Mouse (Mus musculus) spleen, adult 2 months (tissue): ENCODE measurements around the gene Psapl1. TPM values are rescaled to one million over a fixed set of nuclear protein-coding genes. Genes with fewer than 3 reads are reported as not detected.

ENCODE experiments used
- DNase-seq, 2 experiments: peaks; one replicate each; pipeline versions ENCODE4 v3.0.0 to v3.0.0-alpha.2; 2012 to 2021; ENCODE audit warnings: low spot score in 2 of 2, low read depth in 1 of 2
- H3K27ac ChIP-seq: fragments of 200-500 bp; 2 replicates; pipeline ENCODE4 v1.5.1; 2012; ENCODE audit warnings: low read length, inconsistent platforms; ENCODE audit not compliant: insufficient read depth
- H3K27me3 ChIP-seq: fragments of 200-500 bp; 2 replicates; pipeline ENCODE4 v1.6.1; 2012; ENCODE audit warnings: mild to moderate bottlenecking, moderate library complexity, low read length, inconsistent platforms; ENCODE audit not compliant: control insufficient read depth, insufficient read depth
- H3K36me3 ChIP-seq: fragments of 200-500 bp; 2 replicates; pipeline ENCODE4 v1.6.1; 2012; ENCODE audit warnings: mild to moderate bottlenecking, low read length, inconsistent platforms; ENCODE audit not compliant: control insufficient read depth, insufficient read depth
- H3K4me1 ChIP-seq: fragments of 200-500 bp; 2 replicates; pipeline ENCODE4 v1.6.1; 2011; ENCODE audit warnings: inconsistent platforms; ENCODE audit not compliant: control insufficient read depth, insufficient read depth, insufficient read length
- H3K4me3 ChIP-seq: fragments of 200-500 bp; 2 replicates; pipeline ENCODE4 v1.5.1; 2011; ENCODE audit warnings: mild to moderate bottlenecking, inconsistent platforms; ENCODE audit not compliant: insufficient read depth, insufficient read length; ENCODE audit errors: extremely low read depth
- CTCF ChIP-seq: fragments of 200-500 bp; IDR thresholded peaks from 2 replicates; pipeline ENCODE4 v1.5.1; 2011; ENCODE audit warnings: mild to moderate bottlenecking, inconsistent platforms; ENCODE audit not compliant: insufficient read depth, insufficient read length, insufficient replicate concordance; ENCODE audit errors: extremely low read depth
- POLR2A ChIP-seq: fragments of 200-500 bp; IDR thresholded peaks from 2 replicates; pipeline ENCODE4 v1.6.1; 2011; ENCODE audit warnings: low read depth, low read length, inconsistent platforms
- WGBS: fragments of 180-500 bp; shearing (Covaris S2); methylation state at CpG from one replicate; pipeline ENCODE4 v1.1.7; 2018; 5-methylcytosine and 5-hydroxymethylcytosine counted together
- polyA plus RNA-seq: library from polyadenylated mRNA; depleted of rRNA; stranded (reverse); fragments of >200 nt; gene quantifications from 2 replicates; pipeline ENCODE4 v1.2.3, GENCODE M21; 2012

The Psapl1 gene
- polyA plus RNA-seq, 1 experiment = not detected

DNA sequence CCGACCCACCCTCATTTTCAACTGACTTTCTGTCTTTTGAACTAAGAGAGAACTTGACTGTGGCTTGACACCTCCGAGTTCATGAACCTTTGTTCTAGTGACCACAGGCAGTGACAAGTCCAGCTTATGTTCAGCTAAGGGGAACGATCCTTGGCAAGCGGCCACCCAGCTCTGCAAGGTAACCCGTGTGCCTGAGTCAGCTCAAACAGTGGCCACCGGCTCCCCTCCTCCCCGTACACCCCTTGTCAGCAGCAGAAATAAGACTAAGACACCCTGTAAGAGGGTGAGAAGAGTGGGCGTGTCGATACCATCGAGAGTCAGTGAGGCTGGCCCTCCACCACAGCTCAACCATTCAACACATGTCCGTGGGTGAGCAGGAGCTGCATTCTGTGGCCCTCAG lies 27.4 kb upstream of the Psapl1 start:
- no peaks in the 10 kb centered on the region for H3K36me3 ChIP-seq
- TF ChIP-seq POLR2A (no peak), CTCF (no peak)
- H3K27me3 ChIP-seq = no peaks in the 10 kb centered on the region
- DNase-seq = no peak
- H3K27ac ChIP-seq = no peak overlapping the region
- 73% methylated on average over 11 of the region's 11 CpGs for WGBS
- H3K4me3 ChIP-seq = no peak overlapping the region
- H3K4me1 ChIP-seq = no peaks in the 10 kb centered on the region; the same call in 1 of the 2 replicates

DNA sequence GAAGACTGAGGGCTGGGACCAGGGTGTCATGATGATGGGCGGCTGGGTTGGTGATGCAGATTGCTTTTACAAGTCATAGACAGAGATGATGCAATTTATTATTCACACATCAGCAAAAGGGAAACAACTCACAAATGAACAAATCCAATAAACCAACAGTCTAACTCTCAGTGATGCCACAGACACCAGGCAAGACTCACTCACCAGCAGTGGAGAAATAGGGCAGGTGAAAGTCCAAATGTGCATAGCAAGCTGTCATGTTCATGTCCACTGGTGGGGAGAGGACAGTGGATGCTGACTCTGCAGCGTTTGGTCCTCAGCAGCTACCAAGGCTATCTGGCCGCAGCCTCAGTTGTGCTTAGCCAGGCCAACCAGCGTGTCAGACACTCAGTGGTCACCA lies 26.9 kb upstream of the Psapl1 start:
- WGBS = 84% methylated on average over 4 of the region's 4 CpGs
- DNase-seq = no peak

DNA sequence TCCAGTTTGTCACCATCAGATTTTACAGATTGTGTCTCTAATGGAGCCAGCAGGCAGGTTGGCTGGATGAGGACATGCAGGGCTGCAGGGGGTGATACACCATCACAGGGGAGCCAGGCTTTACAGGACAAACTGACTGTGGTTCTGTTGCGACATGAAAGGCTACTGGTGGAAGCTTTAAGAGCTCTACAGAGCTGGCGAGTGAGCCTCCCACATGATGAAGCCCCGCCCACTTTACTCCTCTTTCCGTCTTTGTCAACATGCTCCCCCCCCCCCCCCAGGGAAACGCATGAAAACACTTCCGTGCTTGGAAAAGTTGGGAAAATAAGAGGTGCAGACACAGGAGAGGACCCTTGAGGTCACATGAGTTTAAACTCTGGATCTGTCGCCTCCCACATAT lies 25.6 kb upstream of the Psapl1 start:
- H3K4me3 ChIP-seq = no peak overlapping the region
- H3K27ac ChIP-seq = no peak overlapping the region
- TF ChIP-seq POLR2A (no peak), CTCF (no peak)
- no peak for DNase-seq
- H3K27me3 ChIP-seq = no peaks in the 10 kb centered on the region
- no peaks in the 10 kb centered on the region for H3K36me3 ChIP-seq
- WGBS = 75% methylated on average over 7 of the region's 7 CpGs
- no peaks in the 10 kb centered on the region; the same call in 1 of the 2 replicates for H3K4me1 ChIP-seq

More for the DNA sequence above, 26.9 kb upstream of the Psapl1 start:
- no peak overlapping the region for H3K4me3 ChIP-seq
- H3K27ac ChIP-seq = no peak overlapping the region
- no peaks in the 10 kb centered on the region for H3K36me3 ChIP-seq
- no peaks in the 10 kb centered on the region; the same call in 1 of the 2 replicates for H3K4me1 ChIP-seq
- no peaks in the 10 kb centered on the region for H3K27me3 ChIP-seq
- TF ChIP-seq POLR2A (no peak), CTCF (no peak)

DNA sequence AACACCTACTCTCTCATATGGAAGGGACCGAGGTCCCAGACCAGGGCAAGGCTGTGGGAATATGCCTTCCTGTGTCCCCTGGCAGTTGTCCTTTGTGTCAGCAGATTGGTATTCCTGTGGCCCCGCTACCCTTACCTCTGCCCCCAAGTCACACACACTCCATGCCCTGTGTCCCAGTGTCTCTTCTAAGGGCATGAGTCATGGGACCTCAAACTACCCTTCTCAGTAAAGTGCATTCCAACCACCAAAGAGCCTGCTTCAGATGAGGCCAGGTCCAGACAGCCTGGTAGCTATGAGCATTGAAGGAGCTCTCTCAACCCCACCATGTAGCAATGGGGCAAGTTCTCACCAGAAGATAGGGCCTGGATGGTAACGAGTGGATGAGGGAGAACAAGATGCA lies 25.0 kb upstream of the Psapl1 start:
- Histone ChIP-seq H3K27ac (no peak overlapping the region), H3K27me3 (no peaks in the 10 kb centered on the region), H3K36me3 (no peaks in the 10 kb centered on the region), H3K4me3 (no peak overlapping the region), H3K4me1 (no peaks in the 10 kb centered on the region; the same call in 1 of the 2 replicates)
- 90% methylated on average over 3 of the region's 3 CpGs for WGBS
- no peak for DNase-seq
- TF ChIP-seq CTCF (no peak), POLR2A (no peak)

DNA sequence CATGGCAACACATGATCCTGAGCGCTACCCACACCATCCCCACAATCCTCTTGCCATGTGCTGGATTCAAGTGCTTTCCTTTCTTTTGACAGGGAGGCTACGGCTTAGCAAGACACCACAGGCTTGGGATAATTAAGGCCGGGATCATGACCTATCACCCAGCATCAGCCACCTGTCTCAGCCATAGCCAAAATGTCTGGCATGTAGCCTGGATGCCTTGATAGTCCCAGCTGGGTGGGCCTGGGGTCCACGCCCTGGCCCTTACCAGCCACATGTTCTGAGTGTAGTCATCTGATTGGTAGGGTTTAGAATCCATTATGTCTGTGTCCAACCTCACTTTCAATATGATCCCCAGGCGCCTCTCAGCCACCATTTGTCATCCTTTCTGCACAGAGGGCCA lies 24.1 kb upstream of the Psapl1 start:
- TF ChIP-seq POLR2A = no peak
- no peak for TF ChIP-seq CTCF
- whole genome bisulfite sequencing = 90% methylated on average over 5 of the region's 5 CpGs
- no peak for DNase-seq
- no peaks in the 10 kb centered on the region for H3K27me3 ChIP-seq
- no peaks in the 10 kb centered on the region; the same call in 1 of the 2 replicates for H3K4me1 ChIP-seq
- no peak overlapping the region for H3K4me3 ChIP-seq
- H3K36me3 ChIP-seq = no peaks in the 10 kb centered on the region
- H3K27ac ChIP-seq = no peak overlapping the region

DNA sequence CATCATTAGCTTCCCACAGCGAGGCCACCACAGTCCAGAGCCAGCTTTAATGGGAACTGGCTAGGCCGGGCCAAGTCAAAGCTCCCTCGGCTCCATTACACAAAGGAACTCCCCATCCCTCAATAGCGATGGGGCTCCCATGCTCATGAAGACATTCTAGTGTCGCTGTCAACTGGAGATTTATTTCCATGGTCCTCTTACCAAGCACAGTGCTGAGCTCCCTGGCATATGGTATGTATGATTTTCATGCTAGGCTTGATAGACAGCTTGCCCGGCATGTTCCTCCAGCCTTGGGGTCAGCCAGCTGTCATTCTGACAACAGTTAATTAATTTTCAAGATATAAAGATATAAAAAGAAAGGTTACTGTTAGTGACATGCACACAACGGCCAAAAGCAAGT lies 21.5 kb upstream of the Psapl1 start:
- TF ChIP-seq POLR2A (no peak), CTCF (no peak)
- no peak for DNase-seq
- 91% methylated on average over 7 of the region's 7 CpGs for WGBS
- Histone ChIP-seq H3K27ac (no peak overlapping the region), H3K4me3 (no peak overlapping the region), H3K27me3 (no peaks in the 10 kb centered on the region), H3K4me1 (no peaks in the 10 kb centered on the region; the same call in 1 of the 2 replicates), H3K36me3 (no peaks in the 10 kb centered on the region)

DNA sequence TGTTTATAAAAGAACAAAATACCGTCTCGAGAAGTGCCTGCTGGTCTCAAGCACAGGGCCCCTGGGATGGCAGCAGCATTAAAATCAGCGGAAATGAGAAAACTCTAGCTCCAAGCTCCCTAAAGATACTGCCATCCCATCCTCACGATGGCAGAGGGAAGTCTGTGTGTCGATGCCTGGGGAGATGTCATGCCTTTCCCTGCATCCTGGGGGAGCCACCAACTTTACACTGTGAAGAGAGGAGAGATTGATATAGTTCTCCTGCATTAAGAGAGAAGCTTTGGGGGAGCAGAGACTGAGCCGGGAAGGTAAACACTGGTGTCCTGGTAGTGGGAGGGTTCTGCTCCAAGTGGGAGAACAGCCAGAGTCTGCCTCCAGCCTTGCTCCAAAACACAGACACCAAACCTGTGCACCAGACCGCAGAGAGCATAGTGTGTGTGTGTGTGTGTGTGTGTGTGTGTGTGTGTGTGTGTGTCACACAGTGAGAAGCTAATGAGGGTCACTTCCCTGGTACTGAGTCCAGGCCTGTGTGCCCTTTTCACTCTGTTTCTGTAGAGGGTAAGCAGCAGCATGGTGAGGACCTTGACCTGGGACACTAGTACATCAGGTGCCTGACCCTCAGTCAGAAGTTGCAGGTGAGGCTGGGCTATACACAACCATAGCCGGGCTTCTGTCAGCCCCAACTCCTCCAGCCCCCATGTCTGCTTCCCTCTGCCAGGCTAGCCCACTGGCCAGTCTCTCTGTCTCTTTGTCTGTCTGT lies 17.3 kb upstream of the Psapl1 start:
- TF ChIP-seq POLR2A (no peak), CTCF (no peak)
- Histone ChIP-seq H3K27ac (no peak overlapping the region), H3K36me3 (no peaks in the 10 kb centered on the region)

More for the DNA sequence above, 17.3 kb upstream of the Psapl1 start:
- no peak for DNase-seq
- no peaks in the 10 kb centered on the region for H3K27me3 ChIP-seq
- no peak overlapping the region for H3K4me3 ChIP-seq
- WGBS = 77% methylated on average over 8 of the region's 8 CpGs
- H3K4me1 ChIP-seq = no peaks in the 10 kb centered on the region
